27 mouse cellular contexts compared by ENCODE assay signal in the genomic region with DNA sequence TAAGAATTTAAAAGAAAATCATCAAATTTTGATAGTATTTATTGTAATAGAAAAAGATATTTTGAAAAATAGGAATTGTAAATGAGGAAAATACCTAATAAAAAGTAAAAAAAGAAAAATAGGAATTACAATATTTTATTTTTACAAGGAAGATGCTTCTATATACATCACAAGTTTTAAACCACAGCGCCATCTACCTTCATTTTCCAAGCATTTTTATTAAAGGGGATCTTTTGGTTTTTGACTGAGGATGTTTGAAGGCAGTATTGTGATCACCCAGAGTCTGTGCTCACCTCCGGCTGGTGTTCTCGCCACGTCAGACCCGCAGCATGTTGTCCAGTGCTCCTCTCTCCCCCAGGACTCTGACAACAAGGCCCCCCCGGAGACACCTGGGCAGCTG. TPM values are rescaled to one million over a fixed set of nuclear protein-coding genes. Genes with fewer than 3 reads are reported as not detected.
A peak's percentile ranks its signal among the peaks of the same experiment; 100 is the strongest.
DNase-seq lines count a peak whose midpoint lies in the region; ATAC-seq and TF ChIP-seq lines count a peak whose summit lies in the region.
"Had no signal": no experiment of that assay in that cellular context is flagged by ENCODE, and none has a peak within 500 bp of the region (broad histone marks: within the 10 kb centered on the region; RNA-seq: fewer than 3 reads in every experiment).

No protein-coding gene starts in this region.

- no peaks in the 10 kb centered on the region for H3K27me3 ChIP-seq in forebrain, embryonic 13.5 days
- no peaks in the 10 kb centered on the region for H3K27me3 ChIP-seq in forebrain, embryonic 11.5 days (ENCODE audit: control insufficient read depth, insufficient read depth, low read length)
- H3K27me3 ChIP-seq in intestine, postnatal 0 days (replicated peaks; ENCODE audit: control insufficient read depth, insufficient read depth, low read length), result no peaks in the 10 kb centered on the region
- no peaks in the 10 kb centered on the region for H3K27me3 ChIP-seq in intestine, embryonic 16.5 days (replicated peaks; ENCODE audit: control insufficient read depth, insufficient read depth, low read length)
- no peaks in the 10 kb centered on the region for H3K27me3 ChIP-seq in midbrain, embryonic 16.5 days (ENCODE audit: control insufficient read depth, insufficient read depth, low read depth, low read length)
- H3K27me3 ChIP-seq in midbrain, embryonic 13.5 days, result no peaks in the 10 kb centered on the region
- no peaks in the 10 kb centered on the region for H3K27me3 ChIP-seq in forebrain, embryonic 16.5 days (replicated peaks; ENCODE audit: control insufficient read depth, insufficient read depth, low read length)
- no peaks in the 10 kb centered on the region for H3K27me3 ChIP-seq in kidney, embryonic 14.5 days (ENCODE audit: control insufficient read depth, insufficient read depth, low read length)
- H3K27me3 ChIP-seq: embryonic facial prominence, embryonic 15.5 days; liver, embryonic 15.5 days; neural tube, embryonic 12.5 days; stomach, embryonic 15.5 days had no signal

- H3K27ac ChIP-seq in forebrain, embryonic 13.5 days, result peak overlapping the region; percentile 63; the same call in 1 of the 2 replicates
- no peak overlapping the region for H3K27ac ChIP-seq in forebrain, embryonic 11.5 days (ENCODE audit: low read depth, low read length)
- no peak overlapping the region for H3K27ac ChIP-seq in intestine, postnatal 0 days (ENCODE audit: low read depth, low read length)
- no peak overlapping the region for H3K27ac ChIP-seq in intestine, embryonic 16.5 days (ENCODE audit: low read length)
- no peak overlapping the region for H3K27ac ChIP-seq in midbrain, embryonic 16.5 days (ENCODE audit: low read length)
- H3K27ac ChIP-seq in midbrain, embryonic 13.5 days, result no peak overlapping the region; the same call in 1 of the 2 replicates
- H3K27ac ChIP-seq in forebrain, embryonic 16.5 days (ENCODE audit: low read length), result peak overlapping the region; percentile 79; the same call in 1 of the 2 replicates
- no peak overlapping the region for H3K27ac ChIP-seq in kidney, embryonic 14.5 days (ENCODE audit: low read depth, low read length)
- H3K27ac ChIP-seq: embryonic facial prominence, embryonic 15.5 days; limb, embryonic 10.5 days; liver, embryonic 15.5 days; macrophage; neural tube, embryonic 12.5 days; stomach, embryonic 15.5 days had no signal

- no peak for ATAC-seq in forebrain, embryonic 13.5 days
- ATAC-seq in forebrain, embryonic 11.5 days (replicated peaks; ENCODE audit: low FRiP score), result no peak
- ATAC-seq in intestine, postnatal 0 days, result no peak
- ATAC-seq in intestine, embryonic 16.5 days, result no peak
- ATAC-seq in midbrain, embryonic 16.5 days, result 0 out of 2 replicates have a peak, but pooled peaks have one; percentile 21
- ATAC-seq in midbrain, embryonic 13.5 days, result no peak
- no peak for ATAC-seq in forebrain, embryonic 16.5 days
- no peak for ATAC-seq in kidney, embryonic 14.5 days (ENCODE audit: low FRiP score, low TSS enrichment)
- ATAC-seq: CD4-positive, CD25-positive, alpha-beta regulatory T cell, adult 4 months; inflammation-experienced regulatory T-cells, adult 6 months; lung, postnatal 0 days had no signal

- peaks cover 85% of the 10 kb centered on the region for H3K36me3 ChIP-seq in forebrain, embryonic 13.5 days (ENCODE audit: poor library complexity, severe bottlenecking)
- peaks cover 2% of the 10 kb centered on the region; the same call in 1 of the 2 replicates for H3K36me3 ChIP-seq in forebrain, embryonic 11.5 days (ENCODE audit: control insufficient read depth, insufficient read depth, low read length)
- peaks cover 71% of the 10 kb centered on the region for H3K36me3 ChIP-seq in intestine, postnatal 0 days (ENCODE audit: control insufficient read depth, insufficient read depth)
- H3K36me3 ChIP-seq in intestine, embryonic 16.5 days (ENCODE audit: control insufficient read depth, insufficient read depth, low read length), result peaks cover 16% of the 10 kb centered on the region
- H3K36me3 ChIP-seq in midbrain, embryonic 16.5 days (ENCODE audit: control insufficient read depth, insufficient read depth, low read length), result peaks cover 27% of the 10 kb centered on the region
- peaks cover 86% of the 10 kb centered on the region for H3K36me3 ChIP-seq in midbrain, embryonic 13.5 days
- H3K36me3 ChIP-seq in forebrain, embryonic 16.5 days (ENCODE audit: control insufficient read depth, insufficient read depth), result peaks cover 21% of the 10 kb centered on the region
- H3K36me3 ChIP-seq in kidney, embryonic 14.5 days (ENCODE audit: control insufficient read depth, insufficient read depth, low read length), result peaks cover 66% of the 10 kb centered on the region

- TF ChIP-seq CTCF in intestine, postnatal 0 days (IDR thresholded peaks at IDR 0.05; ENCODE audit: low read depth), result 0 out of 2 replicates have a peak, but pooled peaks have one; percentile 19

- H3K4me2 ChIP-seq in forebrain, embryonic 13.5 days, result no peak overlapping the region
- no peak overlapping the region for H3K4me2 ChIP-seq in forebrain, embryonic 11.5 days (ENCODE audit: low read depth, low read length, severe bottlenecking)
- no peak overlapping the region for H3K4me2 ChIP-seq in intestine, postnatal 0 days (replicated peaks; ENCODE audit: low read depth)
- H3K4me2 ChIP-seq in intestine, embryonic 16.5 days (ENCODE audit: low read depth, low read length), result no peak overlapping the region
- no peak overlapping the region for H3K4me2 ChIP-seq in midbrain, embryonic 16.5 days (ENCODE audit: low read length)
- no peak overlapping the region for H3K4me2 ChIP-seq in midbrain, embryonic 13.5 days (replicated peaks)
- H3K4me2 ChIP-seq in forebrain, embryonic 16.5 days (ENCODE audit: low read length), result no peak overlapping the region
- no peak overlapping the region for H3K4me2 ChIP-seq in kidney, embryonic 14.5 days (replicated peaks; ENCODE audit: low read depth, low read length)
- H3K4me2 ChIP-seq: embryonic facial prominence, embryonic 15.5 days; liver, embryonic 15.5 days; neural tube, embryonic 12.5 days; stomach, embryonic 15.5 days had no signal

- H3K9ac ChIP-seq in forebrain, embryonic 13.5 days, result no peak overlapping the region
- no peak overlapping the region for H3K9ac ChIP-seq in forebrain, embryonic 11.5 days (ENCODE audit: low read length)
- H3K9ac ChIP-seq in intestine, postnatal 0 days (ENCODE audit: low read depth, low read length), result no peak overlapping the region
- no peak overlapping the region for H3K9ac ChIP-seq in intestine, embryonic 16.5 days (ENCODE audit: low read depth, low read length)
- H3K9ac ChIP-seq in midbrain, embryonic 16.5 days (ENCODE audit: low read depth, low read length), result no peak overlapping the region
- H3K9ac ChIP-seq in midbrain, embryonic 13.5 days (replicated peaks), result no peak overlapping the region
- H3K9ac ChIP-seq in forebrain, embryonic 16.5 days (replicated peaks; ENCODE audit: low read depth, low read length), result no peak overlapping the region
- H3K9ac ChIP-seq in kidney, embryonic 14.5 days (ENCODE audit: low read depth, low read length), result no peak overlapping the region
- H3K9ac ChIP-seq: embryonic facial prominence, embryonic 15.5 days; liver, embryonic 15.5 days; neural tube, embryonic 12.5 days; stomach, embryonic 15.5 days had no signal

- peaks cover 12% of the 10 kb centered on the region for H3K4me1 ChIP-seq in forebrain, embryonic 13.5 days
- no peaks in the 10 kb centered on the region for H3K4me1 ChIP-seq in forebrain, embryonic 11.5 days (replicated peaks; ENCODE audit: control insufficient read depth, insufficient read depth, low read length)
- no peaks in the 10 kb centered on the region for H3K4me1 ChIP-seq in intestine, postnatal 0 days (replicated peaks; ENCODE audit: control insufficient read depth, insufficient read depth, low read length)
- H3K4me1 ChIP-seq in intestine, embryonic 16.5 days (ENCODE audit: control insufficient read depth, insufficient read depth, low read length), result peaks cover 3% of the 10 kb centered on the region; the same call in 1 of the 2 replicates
- H3K4me1 ChIP-seq in midbrain, embryonic 16.5 days (ENCODE audit: control insufficient read depth, insufficient read depth, low read length), result no peaks in the 10 kb centered on the region
- no peaks in the 10 kb centered on the region for H3K4me1 ChIP-seq in midbrain, embryonic 13.5 days (replicated peaks)
- H3K4me1 ChIP-seq in forebrain, embryonic 16.5 days (replicated peaks; ENCODE audit: control insufficient read depth, insufficient read depth, low read length), result peaks cover 25% of the 10 kb centered on the region
- H3K4me1 ChIP-seq in kidney, embryonic 14.5 days (ENCODE audit: control insufficient read depth, insufficient read depth, low read length), result 0 out of 2 replicates have a peak, but pooled peaks cover 4% of the 10 kb centered on the region
- H3K4me1 ChIP-seq: embryonic facial prominence, embryonic 15.5 days; liver, embryonic 15.5 days; neural tube, embryonic 12.5 days; stomach, embryonic 15.5 days had no signal

- WGBS in forebrain, embryonic 13.5 days, result 93% methylated on average over 6 of the region's 6 CpGs
- WGBS in forebrain, embryonic 11.5 days, result 90% methylated on average over 6 of the region's 6 CpGs
- 94% methylated on average over 6 of the region's 6 CpGs for WGBS in intestine, postnatal 0 days
- 92% methylated on average over 6 of the region's 6 CpGs for WGBS in intestine, embryonic 16.5 days
- 86% methylated on average over 6 of the region's 6 CpGs for WGBS in midbrain, embryonic 16.5 days
- 94% methylated on average over 6 of the region's 6 CpGs for WGBS in midbrain, embryonic 13.5 days
- WGBS in forebrain, embryonic 16.5 days, result 93% methylated on average over 6 of the region's 6 CpGs
- 95% methylated on average over 6 of the region's 6 CpGs for WGBS in kidney, embryonic 14.5 days

- H3K9me3 ChIP-seq in forebrain, embryonic 13.5 days (replicated peaks), result no peaks in the 10 kb centered on the region
- no peaks in the 10 kb centered on the region for H3K9me3 ChIP-seq in forebrain, embryonic 11.5 days (ENCODE audit: control insufficient read depth, low read length)
- H3K9me3 ChIP-seq in intestine, postnatal 0 days (ENCODE audit: control insufficient read depth), result no peaks in the 10 kb centered on the region
- no peaks in the 10 kb centered on the region for H3K9me3 ChIP-seq in intestine, embryonic 16.5 days (ENCODE audit: control insufficient read depth, low read length)
- H3K9me3 ChIP-seq in midbrain, embryonic 16.5 days (replicated peaks; ENCODE audit: control insufficient read depth, low read length, poor library complexity, severe bottlenecking), result no peaks in the 10 kb centered on the region
- no peaks in the 10 kb centered on the region for H3K9me3 ChIP-seq in midbrain, embryonic 13.5 days
- no peaks in the 10 kb centered on the region for H3K9me3 ChIP-seq in forebrain, embryonic 16.5 days (ENCODE audit: control insufficient read depth, low read length)
- H3K9me3 ChIP-seq in kidney, embryonic 14.5 days (ENCODE audit: control insufficient read depth, low read length), result no peaks in the 10 kb centered on the region
- H3K9me3 ChIP-seq: embryonic facial prominence, embryonic 15.5 days; limb, embryonic 10.5 days; liver, embryonic 15.5 days; neural tube, embryonic 12.5 days; stomach, embryonic 15.5 days had no signal

- no peak overlapping the region for H3K4me3 ChIP-seq in forebrain, embryonic 13.5 days
- no peak overlapping the region for H3K4me3 ChIP-seq in forebrain, embryonic 11.5 days (ENCODE audit: low read depth, low read length)
- H3K4me3 ChIP-seq in intestine, postnatal 0 days (ENCODE audit: low read depth, low read length), result no peak overlapping the region
- H3K4me3 ChIP-seq in intestine, embryonic 16.5 days (ENCODE audit: low read length), result no peak overlapping the region
- H3K4me3 ChIP-seq in midbrain, embryonic 16.5 days (ENCODE audit: low read depth, low read length), result no peak overlapping the region
- H3K4me3 ChIP-seq in midbrain, embryonic 13.5 days (replicated peaks), result no peak overlapping the region
- no peak overlapping the region for H3K4me3 ChIP-seq in forebrain, embryonic 16.5 days (replicated peaks; ENCODE audit: low read length)
- H3K4me3 ChIP-seq in kidney, embryonic 14.5 days (ENCODE audit: low read length), result no peak overlapping the region
- H3K4me3 ChIP-seq: embryonic facial prominence, embryonic 15.5 days; limb, embryonic 10.5 days; liver, embryonic 15.5 days; neural tube, embryonic 12.5 days; stomach, embryonic 15.5 days had no signal

- DNase-seq in forebrain, embryonic 11.5 days (ENCODE audit: low spot score), result no peak
- DNase-seq: adrenal gland, postnatal 25 days; cerebellum, adult 11 months; cerebellum, adult 9-11 months; gastrocnemius, postnatal 36 days; kidney, adult 8-10 months; kidney, postnatal 4 days; liver; right cerebral cortex, postnatal 4 days; thymus, adult 18-20 months; thymus, postnatal 4 days had no signal

RNA-seq across cellular contexts. Expression of a gene that starts 5.1 kb away (rescaled TPM):
- 0.37 and 0.41 TPM in 2 replicates for polyA plus RNA-seq in forebrain, embryonic 13.5 days (2015; fragmentation: Nextera tagmentation; extraction: Ambion mirVana)
- polyA plus RNA-seq in forebrain, embryonic 11.5 days (2014; fragmentation: Nextera tagmentation; extraction: Ambion mirVana), result 0.20 and 0.47 TPM in 2 replicates
- polyA plus RNA-seq in intestine, postnatal 0 days (2015; fragmentation: Nextera tagmentation; extraction: Ambion mirVana), result 0.44 and 0.59 TPM in 2 replicates
- polyA plus RNA-seq in intestine, embryonic 16.5 days (2015; fragmentation: Nextera tagmentation; extraction: Ambion mirVana), result 1.1 TPM in 2 replicates
- polyA plus RNA-seq in midbrain, embryonic 16.5 days (2015; fragmentation: Nextera tagmentation; extraction: Ambion mirVana), result 0.34 and 0.43 TPM in 2 replicates
- polyA plus RNA-seq in midbrain, embryonic 13.5 days (2015; fragmentation: Nextera tagmentation; extraction: Ambion mirVana), result 0.23 and 0.32 TPM in 2 replicates
- 0.29 and 0.32 TPM in 2 replicates for polyA plus RNA-seq in forebrain, embryonic 16.5 days (2015; fragmentation: Nextera tagmentation; extraction: Ambion mirVana)
- polyA plus RNA-seq in kidney, embryonic 14.5 days (2014; fragmentation: Nextera tagmentation; extraction: Ambion mirVana), result 0.54 and 1.4 TPM in 2 replicates

RNA-seq across cellular contexts. Expression of a gene that starts 46.7 kb away (rescaled TPM):
- polyA plus RNA-seq in forebrain, embryonic 13.5 days (2015; fragmentation: Nextera tagmentation; extraction: Ambion mirVana), result 21.9 and 24.0 TPM in 2 replicates
- 30.6 and 37.6 TPM in 2 replicates for polyA plus RNA-seq in forebrain, embryonic 11.5 days (2014; fragmentation: Nextera tagmentation; extraction: Ambion mirVana)
- 12.7 and 14.3 TPM in 2 replicates for polyA plus RNA-seq in intestine, postnatal 0 days (2015; fragmentation: Nextera tagmentation; extraction: Ambion mirVana)
- polyA plus RNA-seq in intestine, embryonic 16.5 days (2015; fragmentation: Nextera tagmentation; extraction: Ambion mirVana), result 9.2 and 10.9 TPM in 2 replicates
- polyA plus RNA-seq in midbrain, embryonic 16.5 days (2015; fragmentation: Nextera tagmentation; extraction: Ambion mirVana), result 23.0 and 24.4 TPM in 2 replicates
- polyA plus RNA-seq in midbrain, embryonic 13.5 days (2015; fragmentation: Nextera tagmentation; extraction: Ambion mirVana), result 25.9 and 27.3 TPM in 2 replicates
- polyA plus RNA-seq in forebrain, embryonic 16.5 days (2015; fragmentation: Nextera tagmentation; extraction: Ambion mirVana), result 23.1 and 24.2 TPM in 2 replicates
- 22.2 and 27.2 TPM in 2 replicates for polyA plus RNA-seq in kidney, embryonic 14.5 days (2014; fragmentation: Nextera tagmentation; extraction: Ambion mirVana)

RNA-seq across cellular contexts. Expression of a gene that starts 50.6 kb away (rescaled TPM):
- polyA plus RNA-seq in forebrain, embryonic 13.5 days (2015; fragmentation: Nextera tagmentation; extraction: Ambion mirVana), result 17.3 and 18.7 TPM in 2 replicates
- 17.0 and 19.6 TPM in 2 replicates for polyA plus RNA-seq in forebrain, embryonic 11.5 days (2014; fragmentation: Nextera tagmentation; extraction: Ambion mirVana)
- 9.4 and 9.9 TPM in 2 replicates for polyA plus RNA-seq in intestine, postnatal 0 days (2015; fragmentation: Nextera tagmentation; extraction: Ambion mirVana)
- 23.6 and 24.6 TPM in 2 replicates for polyA plus RNA-seq in intestine, embryonic 16.5 days (2015; fragmentation: Nextera tagmentation; extraction: Ambion mirVana)
- 19.8 and 20.5 TPM in 2 replicates for polyA plus RNA-seq in midbrain, embryonic 16.5 days (2015; fragmentation: Nextera tagmentation; extraction: Ambion mirVana)
- 20.5 and 22.2 TPM in 2 replicates for polyA plus RNA-seq in midbrain, embryonic 13.5 days (2015; fragmentation: Nextera tagmentation; extraction: Ambion mirVana)
- polyA plus RNA-seq in forebrain, embryonic 16.5 days (2015; fragmentation: Nextera tagmentation; extraction: Ambion mirVana), result 19.4 and 20.4 TPM in 2 replicates
- 13.4 and 18.6 TPM in 2 replicates for polyA plus RNA-seq in kidney, embryonic 14.5 days (2014; fragmentation: Nextera tagmentation; extraction: Ambion mirVana)

Comparison
In these comparisons a context has a peak if more than half of its experiments do, and no peak if none do; other contexts are left out.
1. H3K27ac ChIP-seq: peak in forebrain, embryonic 13.5 days (single experiment) and forebrain, embryonic 16.5 days (single experiment); none in forebrain, embryonic 11.5 days (single experiment), intestine, postnatal 0 days (single experiment), intestine, embryonic 16.5 days (single experiment), midbrain, embryonic 16.5 days (single experiment), midbrain, embryonic 13.5 days (single experiment) and kidney, embryonic 14.5 days (single experiment).